Mouse (Mus musculus): ENCODE data around the gene Ftl1-ps1. TPM values are rescaled to one million over a fixed set of nuclear protein-coding genes. Genes with fewer than 3 reads are reported as not detected.

The Ftl1-ps1 gene
- polyA plus RNA-seq (2015; fragmentation: Nextera tagmentation; extraction: Ambion mirVana) = 92.7 and 99.0 TPM in 2 replicates

DNA sequence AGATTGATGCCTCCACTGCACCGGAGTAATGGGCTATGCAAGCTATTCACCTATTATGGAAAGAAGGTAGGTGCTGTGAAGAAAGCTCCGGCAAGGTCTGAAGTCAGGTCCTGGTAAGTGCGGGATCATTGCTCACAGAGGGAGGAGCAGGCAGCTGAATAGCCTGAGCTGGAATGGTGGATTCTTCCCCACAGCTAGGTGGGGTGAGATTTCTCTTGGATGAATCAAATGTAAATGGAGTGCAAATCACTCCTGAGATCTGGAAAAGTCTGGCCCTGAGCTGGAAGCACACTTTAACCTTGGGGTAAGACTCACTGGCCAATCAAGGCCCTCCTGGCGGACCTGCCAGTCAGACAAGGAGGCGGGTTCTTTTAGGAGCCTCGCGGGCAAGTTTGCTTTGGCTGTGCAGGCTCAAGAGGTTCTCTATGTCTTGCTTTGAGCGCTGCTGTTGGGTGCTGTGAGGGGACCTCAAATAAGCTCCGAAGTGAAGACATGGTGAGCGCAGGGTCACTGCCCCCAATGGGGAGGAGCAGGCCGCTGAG is at the start of gene Ftl1-ps1:
TSS of gene Ftl1-ps1 (plus strand) at position 397 of the 542 bp plus-strand sequence.
- Histone ChIP-seq H3K4me3 (ENCODE audit: low read depth, low read length) (no peak within 1 kb of the TSS), H3K36me3 (ENCODE audit: control insufficient read depth, insufficient read depth, low read length) (no peaks in the 10 kb centered on the region), H3K9me3 (ENCODE audit: control insufficient read depth, low read length) (no peaks in the 10 kb centered on the region), H3K4me2 (replicated peaks; ENCODE audit: low read depth) (no peak within 1 kb of the TSS), H3K9ac (ENCODE audit: low read length) (no peak within 1 kb of the TSS), H3K4me1 (replicated peaks; ENCODE audit: control insufficient read depth, insufficient read depth) (no peaks in the 10 kb centered on the region), H3K27me3 (ENCODE audit: control insufficient read depth, insufficient read depth, low read length) (no peaks in the 10 kb centered on the region), H3K27ac (replicated peaks) (no peak within 1 kb of the TSS)
- no peak for TF ChIP-seq EP300 (optimal IDR thresholded peaks at IDR 0.05)
- no peak for TF ChIP-seq CTCF (IDR thresholded peaks at IDR 0.05; ENCODE audit: low read depth)
- DNase-seq (ENCODE audit: low spot score) (no peak), ATAC-seq (ENCODE audit: low FRiP score, low TSS enrichment) (no peak)
- 12% methylated on average over 11 of the region's 11 CpGs for WGBS

DNA sequence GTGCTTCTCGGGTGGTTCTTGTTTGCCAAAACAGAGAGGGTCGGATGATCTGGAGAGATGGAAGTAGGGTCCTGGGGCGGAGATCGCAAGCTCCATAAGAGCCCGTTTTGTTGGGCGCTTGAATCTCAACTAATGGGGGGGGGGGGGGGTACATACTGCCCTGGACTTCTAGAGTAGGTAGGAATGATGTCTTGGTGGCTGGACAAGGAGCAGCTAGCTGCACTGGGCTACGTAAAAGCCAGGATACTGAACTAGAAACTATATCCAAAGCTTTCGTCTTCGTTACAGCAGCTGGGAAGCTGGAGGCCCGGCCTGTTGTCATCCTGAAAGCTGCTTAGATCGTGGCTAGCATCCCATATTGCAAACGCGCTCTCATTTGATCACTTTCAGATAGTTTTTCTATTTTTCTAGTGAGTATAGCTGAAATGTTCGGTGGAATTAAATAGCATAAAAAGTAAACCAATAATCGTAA is 49.0 kb upstream of the Ftl1-ps1 start:
- DNase-seq (ENCODE audit: low spot score) = no peak
- H3K27me3 ChIP-seq (ENCODE audit: control insufficient read depth, insufficient read depth, low read length) = no peaks in the 10 kb centered on the region
- peak; percentile 36; the same call in 1 of the 2 replicates for ATAC-seq (ENCODE audit: low FRiP score, low TSS enrichment)
- H3K36me3 ChIP-seq (ENCODE audit: control insufficient read depth, insufficient read depth, low read length) = 0 out of 2 replicates have a peak, but pooled peaks cover 2% of the 10 kb centered on the region
- peak overlapping the region; percentile 78 for H3K4me3 ChIP-seq (ENCODE audit: low read depth, low read length)
- WGBS = 1% methylated on average over 15 of the region's 15 CpGs
- H3K4me1 ChIP-seq (replicated peaks; ENCODE audit: control insufficient read depth, insufficient read depth) = 0 out of 2 replicates have a peak, but pooled peaks cover 2% of the 10 kb centered on the region
- H3K27ac ChIP-seq (replicated peaks) = peak overlapping the region; percentile 91
- peak overlapping the region; percentile 71 for H3K4me2 ChIP-seq (replicated peaks; ENCODE audit: low read depth)
- TF ChIP-seq EP300 (optimal IDR thresholded peaks at IDR 0.05) (no peak), CTCF (IDR thresholded peaks at IDR 0.05; ENCODE audit: low read depth) (no peak)
- peak overlapping the region; percentile 89 for H3K9ac ChIP-seq (ENCODE audit: low read length)
- H3K9me3 ChIP-seq (ENCODE audit: control insufficient read depth, low read length) = no peaks in the 10 kb centered on the region

DNA sequence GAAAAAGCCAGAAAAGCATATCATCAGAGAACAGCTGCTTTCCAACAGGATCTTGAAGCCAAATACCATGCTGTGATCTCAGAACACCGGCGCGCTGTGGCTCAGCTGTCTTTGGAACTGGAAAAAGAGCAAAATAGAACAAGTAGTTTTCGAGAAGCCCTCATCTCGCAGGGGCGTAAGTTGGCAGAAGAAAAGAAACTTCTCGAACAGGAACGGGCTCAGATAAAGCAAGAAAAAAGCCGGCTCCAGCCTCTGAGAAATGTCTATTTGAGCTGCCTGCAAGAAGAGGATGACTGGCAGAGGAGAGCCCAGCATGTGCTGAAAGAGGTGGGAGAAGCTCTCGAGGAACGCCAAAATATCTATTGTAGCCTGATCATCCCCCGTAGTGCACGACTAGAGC is 43.0 kb upstream of the Ftl1-ps1 start:
- Histone ChIP-seq H3K4me2 (replicated peaks; ENCODE audit: low read depth) (no peak overlapping the region), H3K9ac (ENCODE audit: low read length) (no peak overlapping the region), H3K4me1 (replicated peaks; ENCODE audit: control insufficient read depth, insufficient read depth) (no peaks in the 10 kb centered on the region), H3K4me3 (ENCODE audit: low read depth, low read length) (no peak overlapping the region), H3K27ac (replicated peaks) (no peak overlapping the region), H3K27me3 (ENCODE audit: control insufficient read depth, insufficient read depth, low read length) (no peaks in the 10 kb centered on the region), H3K9me3 (ENCODE audit: control insufficient read depth, low read length) (no peaks in the 10 kb centered on the region), H3K36me3 (ENCODE audit: control insufficient read depth, insufficient read depth, low read length) (peaks cover 8% of the 10 kb centered on the region)
- DNase-seq (ENCODE audit: low spot score) = no peak
- 96% methylated on average over 13 of the region's 13 CpGs for WGBS
- no peak for ATAC-seq (ENCODE audit: low FRiP score, low TSS enrichment)
- TF ChIP-seq EP300 (optimal IDR thresholded peaks at IDR 0.05) (no peak), CTCF (IDR thresholded peaks at IDR 0.05; ENCODE audit: low read depth) (no peak)

DNA sequence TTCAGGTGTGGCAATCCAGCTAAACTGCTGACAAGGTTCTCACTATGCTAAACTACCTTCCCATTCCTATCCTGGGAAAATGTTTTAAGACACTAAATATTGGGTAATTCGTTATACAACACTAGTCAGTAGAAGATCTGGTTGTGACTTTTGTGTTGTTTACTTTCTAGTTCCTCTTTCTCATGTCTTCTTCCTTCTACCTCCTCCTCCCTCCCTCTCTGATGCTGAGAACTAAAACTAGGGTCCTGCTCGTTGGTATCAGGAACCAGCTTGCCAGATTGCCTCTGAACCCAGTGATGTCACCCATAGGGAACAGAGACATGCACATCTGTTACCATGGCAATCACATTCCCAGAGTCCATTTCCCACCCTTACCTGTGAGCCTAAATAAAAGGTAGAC is 37.3 kb upstream of the Ftl1-ps1 start:
- Histone ChIP-seq H3K4me3 (ENCODE audit: low read depth, low read length) (no peak overlapping the region), H3K27ac (replicated peaks) (no peak overlapping the region), H3K36me3 (ENCODE audit: control insufficient read depth, insufficient read depth, low read length) (peaks cover 3% of the 10 kb centered on the region; the same call in 1 of the 2 replicates), H3K4me1 (replicated peaks; ENCODE audit: control insufficient read depth, insufficient read depth) (no peaks in the 10 kb centered on the region), H3K27me3 (ENCODE audit: control insufficient read depth, insufficient read depth, low read length) (no peaks in the 10 kb centered on the region), H3K4me2 (replicated peaks; ENCODE audit: low read depth) (no peak overlapping the region), H3K9me3 (ENCODE audit: control insufficient read depth, low read length) (no peaks in the 10 kb centered on the region), H3K9ac (ENCODE audit: low read length) (no peak overlapping the region)
- no peak for TF ChIP-seq CTCF (IDR thresholded peaks at IDR 0.05; ENCODE audit: low read depth)
- no peak for TF ChIP-seq EP300 (optimal IDR thresholded peaks at IDR 0.05)
- ATAC-seq (ENCODE audit: low FRiP score, low TSS enrichment) (no peak), DNase-seq (ENCODE audit: low spot score) (no peak)
- WGBS = 71% methylated on average over 2 of the region's 2 CpGs

DNA sequence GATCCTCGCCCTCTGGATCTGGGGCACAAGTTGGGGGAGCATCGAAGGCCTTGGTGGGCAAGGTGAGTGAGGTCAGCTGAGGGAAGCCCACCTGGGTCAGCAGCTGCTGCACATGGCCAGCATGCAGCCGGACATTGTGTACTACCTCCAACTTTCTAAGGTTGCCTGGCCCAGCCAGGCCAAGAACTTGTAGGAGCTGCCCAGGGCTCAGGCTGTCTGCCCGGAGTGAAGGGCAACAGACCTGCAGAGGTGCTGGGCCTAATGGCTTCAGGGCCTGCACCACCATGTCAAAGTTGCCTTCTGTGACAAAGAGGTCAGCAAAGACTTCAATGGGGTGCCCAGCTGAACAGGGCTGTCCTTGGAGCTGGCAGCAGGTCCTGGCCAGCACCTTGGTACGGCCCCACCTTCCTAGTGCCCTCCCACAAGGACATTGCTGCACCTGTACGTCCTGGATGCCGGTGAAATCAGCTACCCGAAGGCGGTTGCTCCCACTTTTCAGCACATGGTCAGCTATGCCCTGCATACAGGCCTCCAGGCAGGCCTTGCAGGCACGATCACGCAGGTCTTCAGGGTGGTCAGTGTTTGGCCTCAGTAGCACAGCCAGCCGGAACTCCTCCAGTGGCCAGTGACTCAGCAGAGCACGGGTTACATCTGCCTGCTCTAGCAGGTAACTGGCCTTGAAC is 36.2 kb upstream of the Ftl1-ps1 start:
- H3K4me2 ChIP-seq (replicated peaks; ENCODE audit: low read depth) = no peak overlapping the region
- H3K4me3 ChIP-seq (ENCODE audit: low read depth, low read length) = no peak overlapping the region
- H3K9me3 ChIP-seq (ENCODE audit: control insufficient read depth, low read length) = no peaks in the 10 kb centered on the region
- TF ChIP-seq EP300 (optimal IDR thresholded peaks at IDR 0.05) = no peak
- TF ChIP-seq CTCF (IDR thresholded peaks at IDR 0.05; ENCODE audit: low read depth) = no peak
- ATAC-seq (ENCODE audit: low FRiP score, low TSS enrichment) = peak; percentile 59; the same call in 1 of the 2 replicates
- no peaks in the 10 kb centered on the region for H3K4me1 ChIP-seq (replicated peaks; ENCODE audit: control insufficient read depth, insufficient read depth)
- 81% methylated on average over 13 of the region's 13 CpGs for WGBS
- no peaks in the 10 kb centered on the region for H3K36me3 ChIP-seq (ENCODE audit: control insufficient read depth, insufficient read depth, low read length)
- no peak for DNase-seq (ENCODE audit: low spot score)
- no peak overlapping the region for H3K9ac ChIP-seq (ENCODE audit: low read length)
- H3K27ac ChIP-seq (replicated peaks) = no peak overlapping the region
- H3K27me3 ChIP-seq (ENCODE audit: control insufficient read depth, insufficient read depth, low read length) = no peaks in the 10 kb centered on the region

DNA sequence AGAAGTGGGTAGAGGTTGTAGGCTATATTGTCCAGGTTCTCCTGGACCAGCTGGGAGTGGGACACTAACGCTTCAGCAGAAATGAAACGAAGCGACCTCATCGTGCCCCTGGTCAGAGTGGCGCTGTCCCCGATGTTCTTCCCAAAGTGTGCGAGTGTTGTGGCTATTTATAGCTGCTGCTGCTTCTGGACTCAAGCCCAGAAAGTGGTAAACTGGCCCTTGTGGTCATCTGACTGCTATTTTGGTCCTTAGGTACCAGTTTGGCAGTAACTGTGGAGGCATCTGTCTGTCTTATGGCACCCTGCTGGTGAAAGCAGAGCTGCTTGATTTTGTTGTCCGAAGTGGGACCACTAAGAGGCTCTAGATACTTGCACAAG is 35.6 kb upstream of the Ftl1-ps1 start, which contains the start of gene Lrrc14b:
TSS of gene Lrrc14b (minus strand) at position 147 of the 377 bp plus-strand sequence.
- H3K27ac ChIP-seq (replicated peaks) = no peak within 1 kb of the TSS
- no peak within 1 kb of the TSS for H3K4me2 ChIP-seq (replicated peaks; ENCODE audit: low read depth)
- no peak within 1 kb of the TSS for H3K9ac ChIP-seq (ENCODE audit: low read length)
- DNase-seq (ENCODE audit: low spot score) = no peak
- TF ChIP-seq CTCF (IDR thresholded peaks at IDR 0.05; ENCODE audit: low read depth) = no peak
- no peak for TF ChIP-seq EP300 (optimal IDR thresholded peaks at IDR 0.05)
- no peaks in the 10 kb centered on the region for H3K4me1 ChIP-seq (replicated peaks; ENCODE audit: control insufficient read depth, insufficient read depth)
- H3K9me3 ChIP-seq (ENCODE audit: control insufficient read depth, low read length) = no peaks in the 10 kb centered on the region
- H3K27me3 ChIP-seq (ENCODE audit: control insufficient read depth, insufficient read depth, low read length) = no peaks in the 10 kb centered on the region
- H3K4me3 ChIP-seq (ENCODE audit: low read depth, low read length) = no peak within 1 kb of the TSS
- no peaks in the 10 kb centered on the region for H3K36me3 ChIP-seq (ENCODE audit: control insufficient read depth, insufficient read depth, low read length)
- ATAC-seq (ENCODE audit: low FRiP score, low TSS enrichment) = peak; percentile 12; the same call in 1 of the 2 replicates
- WGBS = 65% methylated on average over 8 of the region's 8 CpGs

Data from stomach, postnatal 0 days (tissue).